Mouse (Mus musculus) CD8-positive naive resting alpha-beta T cell, adult 57 days (primary cell): Measurements from ENCODE around the gene Kcna6. TPM values are rescaled to one million over a fixed set of nuclear protein-coding genes. Genes with fewer than 3 reads are reported as not detected.

Experiments
- total RNA-seq: library from RNA; stranded (reverse); gene quantifications from one replicate; pipeline ENCODE4 v1.2.4, GENCODE M21; 2023

Kcna6 gene
- total RNA-seq: not detected

GRCm38 (mm10) chr6:126740211-126741142, at the start of gene Kcna6:
Gene Kcna6 (minus strand): TSS chr6:126740674.

Other genes with a start within 250 kb of the Kcna6 start
- gene Kcna5, start 205.3 kb downstream of the Kcna6 start, total RNA-seq: not detected
- not detected for gene Kcna1, start 94.3 kb downstream of the Kcna6 start, total RNA-seq
- 70.6 TPM for gene Ndufa9, start 108.5 kb upstream of the Kcna6 start, total RNA-seq
- not detected for gene Akap3, start 112.4 kb upstream of the Kcna6 start, total RNA-seq
- 2.0 TPM for gene Dyrk4, start 181.2 kb upstream of the Kcna6 start, total RNA-seq
- 2.9 TPM for gene Rad51ap1, start 198.9 kb upstream of the Kcna6 start, total RNA-seq
- 23.3 TPM for gene D6Wsu163e, start 199.3 kb upstream of the Kcna6 start, total RNA-seq